In the genomic region with DNA sequence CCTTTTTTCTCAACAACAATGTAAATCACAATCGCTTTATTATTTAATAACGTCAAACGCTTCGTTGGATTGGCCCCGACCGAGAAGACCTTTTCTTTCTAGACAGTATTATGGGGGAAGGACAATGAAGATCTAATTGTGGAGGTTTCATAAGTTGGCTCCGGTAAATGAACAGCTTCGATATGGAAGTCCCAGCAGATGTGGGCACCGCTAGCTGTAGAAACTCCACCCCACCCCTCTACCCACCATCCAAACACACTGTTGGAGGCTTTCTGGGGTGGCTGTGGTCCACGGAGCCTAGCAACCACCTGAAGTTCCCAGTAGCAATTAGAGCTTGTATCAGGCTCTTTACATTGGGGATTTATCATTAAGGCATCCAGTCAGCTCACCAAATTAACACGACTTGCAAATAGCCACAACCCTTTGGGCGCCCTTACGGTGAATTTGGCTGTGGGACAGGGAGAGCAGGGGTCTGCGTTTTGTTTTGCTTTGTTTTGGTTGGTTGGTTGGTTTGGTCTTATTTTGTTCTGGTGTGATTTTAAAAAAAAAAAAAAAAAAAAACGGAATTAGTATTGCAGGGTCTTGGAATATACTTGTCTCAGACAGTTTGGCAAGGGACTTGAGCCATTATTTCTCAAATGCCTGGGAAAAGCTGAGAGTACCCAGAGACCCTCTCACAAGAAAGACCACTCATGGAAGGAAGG, we compare ENCODE assay signal across 13 mouse cellular contexts. TPM values are rescaled to one million over a fixed set of nuclear protein-coding genes. Genes with fewer than 3 reads are reported as not detected.
A peak's percentile ranks its signal among the peaks of the same experiment; 100 is the strongest.
DNase-seq lines count a peak whose midpoint lies in the region; ATAC-seq and TF ChIP-seq lines count a peak whose summit lies in the region.
"Had no signal": no experiment of that assay in that cellular context is flagged by ENCODE, and none has a peak within 500 bp of the region (broad histone marks: within the 10 kb centered on the region; RNA-seq: fewer than 3 reads in every experiment).

No protein-coding gene starts in this region.

- TF ChIP-seq POLR2A in heart, adult 2 months (IDR thresholded peaks at IDR 0.05; ENCODE audit: insufficient read depth, low read depth, low read length), result no peak

- ATAC-seq in hindbrain, embryonic 16.5 days, result no peak
- no peak for ATAC-seq in neural tube, embryonic 14.5 days (ENCODE audit: low read depth)
- ATAC-seq: liver, embryonic 12.5 days had no signal

- H3K27ac ChIP-seq in forebrain, embryonic 10.5 days, result peak overlapping the region; percentile 99
- H3K27ac ChIP-seq in hindbrain, embryonic 16.5 days (ENCODE audit: low read depth, low read length), result peak overlapping the region; percentile 77
- peak overlapping the region; percentile 85 for H3K27ac ChIP-seq in neural tube, embryonic 14.5 days (ENCODE audit: low read depth, low read length)
- no peak overlapping the region for H3K27ac ChIP-seq in heart, adult 2 months
- H3K27ac ChIP-seq: embryonic facial prominence, embryonic 15.5 days; liver, embryonic 12.5 days had no signal

- DNase-seq in Muller cell, postnatal 12 days (ENCODE audit: inconsistent ontology term), result peak; percentile 86
- DNase-seq in forebrain, embryonic 10.5 days (ENCODE audit: extremely low spot score, low spot score), result peak; percentile 57
- DNase-seq in heart, adult 2 months, result no peak
- DNase-seq in T-cell, adult 2 months (ENCODE audit: low spot score), result no peak
- no peak for DNase-seq in lung, postnatal 14 days
- DNase-seq in left cerebral cortex, postnatal 4 days, result no peak

- peak overlapping the region; percentile 55 for H3K4me2 ChIP-seq in hindbrain, embryonic 16.5 days (ENCODE audit: low read length)
- H3K4me2 ChIP-seq in neural tube, embryonic 14.5 days (ENCODE audit: low read depth, low read length), result peak overlapping the region; percentile 59
- H3K4me2 ChIP-seq: liver, embryonic 12.5 days had no signal

- no peaks in the 10 kb centered on the region for H3K79me2 ChIP-seq in heart, adult 2 months (replicated peaks; ENCODE audit: control insufficient read depth, insufficient read depth, low read length)

- H3K4me1 ChIP-seq in forebrain, embryonic 10.5 days, result peaks cover 100% of the 10 kb centered on the region
- H3K4me1 ChIP-seq in hindbrain, embryonic 16.5 days (ENCODE audit: control insufficient read depth, insufficient read depth, low read depth, low read length), result peaks cover 4% of the 10 kb centered on the region
- H3K4me1 ChIP-seq in neural tube, embryonic 14.5 days (ENCODE audit: control insufficient read depth, insufficient read depth, low read length), result peaks cover 7% of the 10 kb centered on the region
- H3K4me1 ChIP-seq in heart, adult 2 months (ENCODE audit: control insufficient read depth, insufficient read depth, low read length), result no peaks in the 10 kb centered on the region; the same call in 1 of the 2 replicates

- H3K4me3 ChIP-seq in forebrain, embryonic 10.5 days, result peak overlapping the region; percentile 79
- no peak overlapping the region for H3K4me3 ChIP-seq in hindbrain, embryonic 16.5 days (ENCODE audit: low read length)
- peak overlapping the region; percentile 2; the same call in 1 of the 2 replicates for H3K4me3 ChIP-seq in neural tube, embryonic 14.5 days (ENCODE audit: low read depth, low read length)
- no peak overlapping the region for H3K4me3 ChIP-seq in heart, adult 2 months
- H3K4me3 ChIP-seq: embryonic facial prominence, embryonic 15.5 days; liver, embryonic 12.5 days had no signal

- intact Hi-C loops in heart, adult 2 months (cut with DNase I), result no loop called here
- intact Hi-C loops in left cerebral cortex, postnatal 4 days (cut with DNase I), result loop anchor here (5.0 kb wide), 2 partner anchors 435 to 820 kb away; no protein-coding TSS in a partner anchor

- H3K9ac ChIP-seq in hindbrain, embryonic 16.5 days (ENCODE audit: low read depth, low read length), result peak overlapping the region; percentile 32; the same call in 1 of the 2 replicates
- peak overlapping the region; percentile 4; the same call in 1 of the 2 replicates for H3K9ac ChIP-seq in neural tube, embryonic 14.5 days (replicated peaks; ENCODE audit: low read depth, low read length)
- H3K9ac ChIP-seq in heart, adult 2 months (ENCODE audit: low read depth, low read length), result no peak overlapping the region
- H3K9ac ChIP-seq: embryonic facial prominence, embryonic 15.5 days; liver, embryonic 12.5 days had no signal

- no peak for TF ChIP-seq EP300 in heart, adult 2 months (IDR thresholded peaks at IDR 0.05; ENCODE audit: insufficient read depth, low read depth, low read length)

- peaks cover 99% of the 10 kb centered on the region for H3K27me3 ChIP-seq in forebrain, embryonic 10.5 days (ENCODE audit: poor library complexity, severe bottlenecking)
- peaks cover 34% of the 10 kb centered on the region for H3K27me3 ChIP-seq in hindbrain, embryonic 16.5 days (replicated peaks; ENCODE audit: control insufficient read depth, insufficient read depth, low read length)
- peaks cover 29% of the 10 kb centered on the region for H3K27me3 ChIP-seq in neural tube, embryonic 14.5 days (ENCODE audit: control insufficient read depth, insufficient read depth, low read length)
- peaks cover 37% of the 10 kb centered on the region for H3K27me3 ChIP-seq in heart, adult 2 months (ENCODE audit: control insufficient read depth, insufficient read depth, low read length)

- no peaks in the 10 kb centered on the region for H3K9me3 ChIP-seq in forebrain, embryonic 10.5 days
- no peaks in the 10 kb centered on the region for H3K9me3 ChIP-seq in hindbrain, embryonic 16.5 days (ENCODE audit: control insufficient read depth, low read length)
- no peaks in the 10 kb centered on the region for H3K9me3 ChIP-seq in neural tube, embryonic 14.5 days (ENCODE audit: control insufficient read depth, low read length)
- H3K9me3 ChIP-seq: embryonic facial prominence, embryonic 15.5 days; liver, embryonic 12.5 days had no signal

- peaks cover 12% of the 10 kb centered on the region for H3K36me3 ChIP-seq in forebrain, embryonic 10.5 days (replicated peaks)
- H3K36me3 ChIP-seq in hindbrain, embryonic 16.5 days (ENCODE audit: control insufficient read depth, insufficient read depth, low read length), result no peaks in the 10 kb centered on the region
- no peaks in the 10 kb centered on the region for H3K36me3 ChIP-seq in neural tube, embryonic 14.5 days (ENCODE audit: control insufficient read depth, insufficient read depth, low read length)
- H3K36me3 ChIP-seq in heart, adult 2 months (ENCODE audit: control insufficient read depth, insufficient read depth, low read length), result no peaks in the 10 kb centered on the region
- H3K36me3 ChIP-seq: embryonic facial prominence, embryonic 15.5 days; liver, embryonic 12.5 days had no signal

- 2% methylated on average over 15 of the region's 15 CpGs for WGBS in forebrain, embryonic 10.5 days
- WGBS in hindbrain, embryonic 16.5 days, result 4% methylated on average over 15 of the region's 15 CpGs
- WGBS in neural tube, embryonic 14.5 days, result 3% methylated on average over 15 of the region's 15 CpGs
- WGBS in heart, adult 2 months, result 8% methylated on average over 15 of the region's 15 CpGs

- no peak for TF ChIP-seq CTCF in heart, adult 2 months (IDR thresholded peaks at IDR 0.05)

RNA-seq across cellular contexts. Expression of gene Sox2, which starts 12.0 kb away (rescaled TPM):
- polyA plus RNA-seq in forebrain, embryonic 10.5 days (2016; fragmentation: Nextera tagmentation; extraction: Ambion mirVana), result 29.2 and 29.3 TPM in 2 replicates
- polyA plus RNA-seq in hindbrain, embryonic 16.5 days (2015; fragmentation: Nextera tagmentation; extraction: Ambion mirVana), result 8.2 and 8.6 TPM in 2 replicates
- 12.2 and 18.2 TPM in 2 replicates for polyA plus RNA-seq in neural tube, embryonic 14.5 days (2014; fragmentation: Nextera tagmentation; extraction: Ambion mirVana)
- total RNA-seq in heart, adult 2 months (2021), result not detected
- polyA plus RNA-seq in heart, adult 2 months (2012; rRNA removed), result 0.66 TPM in 1 of 2 replicates, not detected in the other
- 10 to 100 TPM; 55.8 to 59.3 TPM for total RNA-seq in left cerebral cortex, postnatal 4 days (2021)
- total RNA-seq: megakaryocyte, adult 5-6 weeks had no signal
- polyA plus RNA-seq: heart, postnatal 0 days; kidney, embryonic 14.5 days; liver, embryonic 12.5 days had no signal

Comparison
In these comparisons a context has a peak if more than half of its experiments do, and no peak if none do; other contexts are left out.
1. DNase-seq: peak in Muller cell, postnatal 12 days (single experiment) and forebrain, embryonic 10.5 days (single experiment); none in heart, adult 2 months (0 of 2), T-cell, adult 2 months (single experiment), lung, postnatal 14 days (single experiment) and left cerebral cortex, postnatal 4 days (single experiment).
2. H3K4me3 ChIP-seq: peak in forebrain, embryonic 10.5 days (single experiment) and neural tube, embryonic 14.5 days (single experiment); none in hindbrain, embryonic 16.5 days (single experiment) and heart, adult 2 months (single experiment).